Mouse (Mus musculus): Measurements from ENCODE around the gene Vasn. TPM values are rescaled to one million over a fixed set of nuclear protein-coding genes. Genes with fewer than 3 reads are reported as not detected.
"Not testable (repeated sequence)": the region's sequence is repeated elsewhere in the genome, so short reads cannot be mapped to it uniquely, and the experiment has no call there.

Gene Vasn
- polyA plus RNA-seq, 1 experiment: 6.5 TPM

DNA sequence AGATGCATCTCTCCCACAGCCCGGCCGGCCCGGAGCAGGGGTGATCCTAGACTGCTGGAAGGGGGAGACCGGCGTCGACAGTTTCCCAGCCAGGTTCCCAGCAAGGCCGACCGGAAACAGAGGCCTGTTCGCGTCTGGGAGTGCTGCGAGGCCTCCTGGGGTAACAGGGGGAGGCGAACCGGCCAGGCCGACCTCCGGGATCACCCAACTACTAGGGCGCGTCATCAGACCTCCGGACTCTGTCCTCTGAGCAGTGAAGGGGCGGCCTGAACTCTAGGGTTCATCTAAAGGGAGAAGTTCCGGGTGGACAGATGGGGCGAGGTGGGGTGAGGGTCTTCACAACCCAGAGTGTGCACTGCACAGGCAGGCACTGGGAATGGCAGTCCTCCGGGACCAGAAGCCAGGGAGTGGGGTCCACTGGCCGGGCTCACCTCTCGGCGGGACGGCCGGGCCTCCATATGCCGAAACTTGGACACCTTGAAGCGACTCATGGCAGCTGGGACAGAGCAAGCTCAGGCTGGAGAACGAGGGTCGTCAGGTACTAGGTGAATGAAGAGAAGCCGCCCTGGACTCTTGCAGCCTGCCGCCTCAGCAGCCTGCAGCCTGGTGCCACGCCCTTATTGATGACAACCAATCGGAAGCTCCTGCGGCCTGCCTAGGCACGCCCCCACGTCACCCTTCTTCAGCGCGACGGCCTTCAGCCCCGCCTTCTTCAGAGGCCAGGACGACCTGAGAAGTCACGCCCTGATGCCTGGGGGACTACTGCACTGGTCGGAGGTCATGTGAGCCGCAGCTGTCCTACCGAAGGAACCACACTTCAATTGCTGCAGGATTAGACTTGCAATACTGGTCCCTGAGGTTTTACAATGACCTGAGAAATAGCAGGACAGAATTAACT lies 39.6 kb downstream of the Vasn start, which contains the start of gene Coro7:
Coro7 (minus strand) TSS at position 657 of the 898 bp plus-strand sequence.
- under 1% methylated on average over 47 of the region's 47 CpGs for WGBS
- Histone ChIP-seq H3K4me3 (replicated peaks; ENCODE audit: insufficient read depth, low read depth, low read length) (peak within 1 kb of the TSS; percentile 79), H3K27ac (ENCODE audit: insufficient read depth, low read length) (no peak within 1 kb of the TSS), H3K27me3 (ENCODE audit: control insufficient read depth, insufficient read depth, low read length) (no peaks in the 10 kb centered on the region), H3K4me1 (ENCODE audit: control insufficient read depth, insufficient read depth, low read length) (no peaks in the 10 kb centered on the region)
- TF ChIP-seq POLR2A (IDR thresholded peaks at IDR 0.05; ENCODE audit: borderline replicate concordance, insufficient read depth, low read length): peak; percentile 90; the same call in 1 of the 2 replicates
- TF ChIP-seq CTCF (IDR thresholded peaks at IDR 0.05; ENCODE audit: borderline replicate concordance, insufficient read depth, low read depth, low read length): no peak
- peak; percentile 90 to 94 for DNase-seq

DNA sequence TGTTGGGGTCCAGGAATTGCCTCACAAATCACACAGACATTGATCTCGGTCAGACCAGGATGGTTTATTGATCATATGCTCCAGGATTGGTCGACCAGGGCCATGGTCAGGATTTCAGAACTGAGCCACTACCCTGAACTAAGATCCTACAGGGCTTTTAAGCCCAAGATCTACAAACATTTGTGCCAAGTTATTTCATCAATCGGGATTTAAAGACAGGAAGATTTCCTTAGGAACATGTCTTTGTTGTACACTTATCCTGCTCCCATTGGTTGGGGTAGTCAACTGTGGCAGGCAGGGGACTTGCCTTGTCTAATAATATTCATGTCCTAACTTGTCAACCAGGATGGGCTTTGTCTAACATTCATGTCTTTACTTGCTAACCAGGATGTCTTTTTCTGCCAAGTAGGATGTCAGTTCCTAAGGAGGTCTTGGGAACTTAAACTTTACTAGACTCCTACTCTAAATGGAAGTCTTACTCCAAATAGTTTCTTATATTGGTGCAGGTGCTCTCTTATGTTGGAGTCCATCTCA lies 41.2 kb downstream of the Vasn start:
- DNase-seq; H3K27me3 ChIP-seq (ENCODE audit: control insufficient read depth, insufficient read depth, low read length); H3K4me3 ChIP-seq (replicated peaks; ENCODE audit: insufficient read depth, low read depth, low read length); H3K27ac ChIP-seq (ENCODE audit: insufficient read depth, low read length); H3K4me1 ChIP-seq (ENCODE audit: control insufficient read depth, insufficient read depth, low read length): not testable (repeated sequence)
- 74% methylated on average over 3 of the region's 3 CpGs for WGBS

DNA sequence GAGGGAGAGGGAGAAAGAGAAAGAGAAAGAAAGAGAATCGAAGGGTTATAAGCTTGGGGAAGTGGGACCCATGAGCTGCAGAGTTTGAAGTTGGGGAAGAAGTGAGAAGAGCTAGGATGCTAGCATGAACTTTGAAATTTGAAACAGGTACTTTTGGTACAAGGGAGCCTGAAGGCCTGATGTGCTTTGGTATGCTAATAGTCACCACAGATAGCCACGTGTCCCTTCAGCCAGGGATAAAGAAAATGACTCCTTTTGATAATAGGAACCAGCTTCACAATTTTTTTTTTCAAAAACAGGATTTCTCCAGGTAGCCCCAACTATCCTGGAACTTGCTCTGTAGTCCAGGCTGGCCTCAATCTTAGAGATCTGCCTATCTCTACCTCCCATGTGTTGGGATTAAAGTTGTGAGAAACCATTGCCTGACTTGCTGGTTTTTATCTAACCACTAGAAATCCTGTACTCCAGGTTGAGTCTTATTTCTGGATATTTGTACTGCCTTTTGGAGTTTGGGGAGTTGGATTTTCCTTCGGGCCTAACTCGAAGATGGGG lies 43.0 kb downstream of the Vasn start:
- no peak for TF ChIP-seq POLR2A (IDR thresholded peaks at IDR 0.05; ENCODE audit: borderline replicate concordance, insufficient read depth, low read length)
- no peak for TF ChIP-seq CTCF (IDR thresholded peaks at IDR 0.05; ENCODE audit: borderline replicate concordance, insufficient read depth, low read depth, low read length)
- H3K27me3 ChIP-seq (ENCODE audit: control insufficient read depth, insufficient read depth, low read length): no peaks in the 10 kb centered on the region
- no peak for DNase-seq
- H3K4me3 ChIP-seq (replicated peaks; ENCODE audit: insufficient read depth, low read depth, low read length): no peak overlapping the region
- 78% methylated on average over 4 of the region's 4 CpGs for WGBS
- H3K27ac ChIP-seq (ENCODE audit: insufficient read depth, low read length): no peak overlapping the region; the same call in 1 of the 2 replicates
- H3K4me1 ChIP-seq (ENCODE audit: control insufficient read depth, insufficient read depth, low read length): no peaks in the 10 kb centered on the region; the same call in 1 of the 2 replicates

DNA sequence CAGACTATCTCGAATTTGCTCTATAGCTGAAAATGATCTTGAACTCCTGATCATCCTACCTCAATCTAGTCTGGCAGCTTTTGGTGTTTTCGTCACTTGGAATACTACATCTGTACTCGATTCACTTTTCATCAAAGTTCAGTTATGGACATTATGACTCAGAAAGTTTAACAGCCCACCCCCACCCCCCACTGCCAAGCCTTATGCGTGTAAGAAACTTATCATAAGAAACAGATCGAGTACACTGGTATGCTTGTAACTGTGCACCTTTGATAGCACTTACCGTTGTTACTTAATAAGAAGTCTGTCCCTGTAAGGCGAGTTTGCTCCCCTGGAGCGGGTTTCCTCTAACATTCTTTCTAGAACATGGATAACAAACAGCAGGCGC lies 43.4 kb downstream of the Vasn start:
- no peak for DNase-seq
- WGBS: 25% methylated on average over 9 of the region's 9 CpGs
- Histone ChIP-seq H3K4me3 (replicated peaks; ENCODE audit: insufficient read depth, low read depth, low read length) (peak overlapping the region; percentile 84), H3K27ac (ENCODE audit: insufficient read depth, low read length) (peak overlapping the region; percentile 86), H3K27me3 (ENCODE audit: control insufficient read depth, insufficient read depth, low read length) (no peaks in the 10 kb centered on the region), H3K4me1 (ENCODE audit: control insufficient read depth, insufficient read depth, low read length) (no peaks in the 10 kb centered on the region; the same call in 1 of the 2 replicates)
- TF ChIP-seq CTCF (IDR thresholded peaks at IDR 0.05; ENCODE audit: borderline replicate concordance, insufficient read depth, low read depth, low read length): no peak
- TF ChIP-seq POLR2A (IDR thresholded peaks at IDR 0.05; ENCODE audit: borderline replicate concordance, insufficient read depth, low read length): no peak

DNA sequence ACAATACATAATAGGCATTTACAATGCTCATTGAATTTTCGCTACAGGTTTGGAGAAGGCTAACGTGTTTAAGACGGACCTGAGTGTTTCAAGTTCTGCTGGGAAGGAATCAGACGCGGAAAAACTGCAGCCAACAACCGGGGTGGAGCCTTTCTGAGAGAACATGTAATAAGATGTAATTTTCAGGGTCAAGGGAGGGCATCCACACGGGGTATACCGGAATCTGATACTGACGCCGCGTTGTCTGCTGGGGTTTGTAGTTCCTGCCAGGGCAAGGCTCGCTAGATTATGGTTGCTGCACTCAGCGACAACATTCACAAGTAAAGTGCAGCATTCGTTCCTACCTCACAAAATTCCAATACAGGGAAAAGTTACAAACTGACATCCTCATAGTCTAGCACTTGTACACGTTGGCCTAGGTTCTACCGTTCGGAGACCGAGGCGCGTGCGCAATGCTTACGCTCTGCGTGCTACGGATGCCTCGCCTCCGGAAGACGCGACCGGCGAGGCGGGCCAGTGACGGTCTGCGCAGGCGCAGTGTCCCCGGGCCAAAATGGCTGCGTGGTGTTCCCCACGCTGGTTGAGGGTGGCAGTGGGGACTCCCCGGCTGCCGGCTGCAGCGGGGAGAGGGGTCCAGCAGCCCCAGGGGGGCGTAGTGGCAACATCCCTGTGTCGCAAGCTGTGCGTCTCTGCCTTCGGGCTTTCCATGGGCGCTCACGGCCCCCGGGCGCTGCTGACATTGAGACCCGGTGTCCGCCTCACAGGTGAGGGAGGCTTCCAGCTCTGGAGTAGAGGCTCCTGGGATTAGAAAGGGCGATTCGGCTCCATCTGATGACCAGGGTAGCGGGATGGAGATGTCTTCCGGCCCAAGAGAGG lies 44.1 kb downstream of the Vasn start:
- Histone ChIP-seq H3K4me1 (ENCODE audit: control insufficient read depth, insufficient read depth, low read length) (no peaks in the 10 kb centered on the region; the same call in 1 of the 2 replicates), H3K27me3 (ENCODE audit: control insufficient read depth, insufficient read depth, low read length) (no peaks in the 10 kb centered on the region), H3K27ac (ENCODE audit: insufficient read depth, low read length) (peak overlapping the region; percentile 86), H3K4me3 (replicated peaks; ENCODE audit: insufficient read depth, low read depth, low read length) (peak overlapping the region; percentile 84)
- under 1% methylated on average over 54 of the region's 54 CpGs for WGBS
- DNase-seq: peak; percentile 95 to 97
- TF ChIP-seq CTCF (IDR thresholded peaks at IDR 0.05; ENCODE audit: borderline replicate concordance, insufficient read depth, low read depth, low read length) (no peak), POLR2A (IDR thresholded peaks at IDR 0.05; ENCODE audit: borderline replicate concordance, insufficient read depth, low read length) (peak; percentile 94; the same call in 1 of the 2 replicates)

DNA sequence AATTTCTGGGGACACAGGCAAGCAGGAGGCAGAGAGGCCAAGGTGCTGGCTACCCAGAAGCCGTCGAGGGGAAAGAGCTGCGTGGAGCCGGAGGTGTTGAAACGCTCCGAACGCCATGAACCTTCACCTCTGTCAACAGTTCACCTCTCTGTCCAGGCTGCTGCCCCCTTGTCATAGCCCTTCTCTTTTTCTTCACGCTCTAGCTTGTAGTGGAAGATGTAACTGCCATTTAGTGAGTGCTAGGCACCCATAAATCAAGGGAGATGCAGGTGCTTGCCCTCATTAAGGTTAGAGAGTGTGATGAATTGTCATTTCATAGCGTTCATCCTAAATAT lies 44.7 kb downstream of the Vasn start:
- under 1% methylated on average over 9 of the region's 9 CpGs for WGBS
- H3K4me1 ChIP-seq (ENCODE audit: control insufficient read depth, insufficient read depth, low read length): no peaks in the 10 kb centered on the region; the same call in 1 of the 2 replicates
- H3K4me3 ChIP-seq (replicated peaks; ENCODE audit: insufficient read depth, low read depth, low read length): peak overlapping the region; percentile 84
- no peaks in the 10 kb centered on the region for H3K27me3 ChIP-seq (ENCODE audit: control insufficient read depth, insufficient read depth, low read length)
- no peak for TF ChIP-seq CTCF (IDR thresholded peaks at IDR 0.05; ENCODE audit: borderline replicate concordance, insufficient read depth, low read depth, low read length)
- TF ChIP-seq POLR2A (IDR thresholded peaks at IDR 0.05; ENCODE audit: borderline replicate concordance, insufficient read depth, low read length): no peak
- no peak for DNase-seq
- peak overlapping the region; percentile 36 for H3K27ac ChIP-seq (ENCODE audit: insufficient read depth, low read length)

DNA sequence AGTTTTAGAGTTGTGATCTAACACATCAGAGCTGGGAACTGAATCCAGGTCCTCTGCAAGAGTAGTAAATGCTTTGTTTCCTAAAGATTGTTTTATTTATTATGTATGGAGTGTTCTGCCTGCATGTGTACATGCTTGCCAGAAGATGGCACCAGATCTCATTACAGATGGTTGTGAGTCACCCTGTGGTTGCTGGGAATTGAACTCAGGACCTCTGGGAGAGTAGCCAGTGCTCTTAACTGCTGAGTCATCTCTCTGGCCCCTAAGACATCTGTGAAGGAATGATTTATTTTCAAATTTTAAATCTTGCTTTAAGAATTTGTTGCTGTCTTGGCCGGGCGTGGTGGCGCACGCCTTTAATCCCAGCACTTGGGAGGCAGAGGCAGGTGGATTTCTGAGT lies 49.6 kb downstream of the Vasn start:
- over 99% methylated on average over 4 of the region's 4 CpGs for WGBS

More for the DNA sequence above, 49.6 kb downstream of the Vasn start:
- DNase-seq; H3K27ac ChIP-seq (ENCODE audit: insufficient read depth, low read length); H3K4me3 ChIP-seq (replicated peaks; ENCODE audit: insufficient read depth, low read depth, low read length); H3K27me3 ChIP-seq (ENCODE audit: control insufficient read depth, insufficient read depth, low read length); H3K4me1 ChIP-seq (ENCODE audit: control insufficient read depth, insufficient read depth, low read length): not testable (repeated sequence)

Other genes with a start within 250 kb of the Vasn start
- gene Adcy9, start 219.4 kb upstream of the Vasn start, polyA plus RNA-seq (2012; rRNA removed): 23.7 and 25.1 TPM in 2 replicates
- 8.8 and 10.0 TPM in 2 replicates for gene Srl, start 98.1 kb upstream of the Vasn start, polyA plus RNA-seq (2012; rRNA removed)
- gene Tfap4, start 80.1 kb upstream of the Vasn start, polyA plus RNA-seq (2012; rRNA removed): 9.8 and 9.9 TPM in 2 replicates
- 16.0 and 19.5 TPM in 2 replicates for gene Glis2, start 45.2 kb upstream of the Vasn start, polyA plus RNA-seq (2012; rRNA removed)
- gene Pam16, start 15.0 kb upstream of the Vasn start, polyA plus RNA-seq (2012; rRNA removed): 121 and 132 TPM in 2 replicates
- gene Dnaja3, start within 50 bp of the Vasn start, polyA plus RNA-seq (2012; rRNA removed): 60.6 and 64.0 TPM in 2 replicates
- 85.9 and 86.1 TPM in 2 replicates for gene Coro7, start 39.8 kb downstream of the Vasn start, polyA plus RNA-seq (2012; rRNA removed)
- gene Nmral1, start 79.4 kb downstream of the Vasn start, polyA plus RNA-seq (2012; rRNA removed): 33.0 and 36.9 TPM in 2 replicates
- 127 and 135 TPM in 2 replicates for gene Hmox2, start 86.4 kb downstream of the Vasn start, polyA plus RNA-seq (2012; rRNA removed)
- gene Cdip1, start 150.4 kb downstream of the Vasn start, polyA plus RNA-seq (2012; rRNA removed): 251 and 263 TPM in 2 replicates
- 0.08 TPM in 1 of 2 replicates, not detected in the other for gene 4930562C15Rik, start 195.5 kb downstream of the Vasn start, polyA plus RNA-seq (2012; rRNA removed)
- gene Ubald1, start 240.4 kb downstream of the Vasn start, polyA plus RNA-seq (2012; rRNA removed): 57.9 and 63.5 TPM in 2 replicates
- 243 and 248 TPM in 2 replicates for gene Mgrn1, start 246.3 kb downstream of the Vasn start, polyA plus RNA-seq (2012; rRNA removed)